Mouse (Mus musculus) stomach, postnatal 0 days (tissue): ENCODE measurements around the gene Kdelr1. TPM values are rescaled to one million over a fixed set of nuclear protein-coding genes. Genes with fewer than 3 reads are reported as not detected.

Experiments used
- ATAC-seq: fragments of 200-750 bp; cut with Nextera tagmentation; 2 replicates; pipeline ENCODE4 v1.8.0; 2017; ENCODE audit not compliant: low FRiP score, low TSS enrichment
- DNase-seq: peaks from one replicate; pipeline ENCODE4 v3.0.0-alpha.2; 2016; ENCODE audit warnings: low spot score
- H3K27ac ChIP-seq: fragments of 300-500 bp; sonication (generic); replicated peaks from 2 replicates; pipeline ENCODE4 v1.5.1; 2014; ENCODE audit warnings: mild to moderate bottlenecking, control low read depth
- H3K27me3 ChIP-seq: fragments of 300-500 bp; sonication (generic); 2 replicates; pipeline ENCODE4 v1.6.1; 2014; ENCODE audit warnings: low read length; ENCODE audit not compliant: control insufficient read depth, insufficient read depth
- H3K36me3 ChIP-seq: fragments of 300-500 bp; sonication (generic); 2 replicates; pipeline ENCODE4 v1.6.1; 2014; ENCODE audit warnings: low read length, mixed read lengths; ENCODE audit not compliant: control insufficient read depth, insufficient read depth
- H3K4me1 ChIP-seq: fragments of 300-500 bp; sonication (generic); replicated peaks from 2 replicates; pipeline ENCODE4 v1.6.1; 2014; ENCODE audit warnings: antibody characterized with exemption; ENCODE audit not compliant: control insufficient read depth, insufficient read depth
- H3K4me2 ChIP-seq: fragments of 300-500 bp; sonication (generic); replicated peaks from 2 replicates; pipeline ENCODE4 v1.6.1; 2014; ENCODE audit warnings: low read depth, mild to moderate bottlenecking, control low read depth, moderate library complexity
- H3K4me3 ChIP-seq: fragments of 300-500 bp; sonication (generic); 2 replicates; pipeline ENCODE4 v1.5.1; 2014; ENCODE audit warnings: low read depth, low read length, control low read depth
- H3K9ac ChIP-seq: fragments of 300-500 bp; sonication (generic); 2 replicates; pipeline ENCODE4 v1.6.1; 2014; ENCODE audit warnings: mild to moderate bottlenecking, low read length, control low read depth, mixed read lengths
- H3K9me3 ChIP-seq: fragments of 300-500 bp; sonication (generic); 2 replicates; pipeline ENCODE4 v1.6.1; 2016; ENCODE audit warnings: low read length; ENCODE audit not compliant: control insufficient read depth
- CTCF ChIP-seq: IDR thresholded peaks from 2 replicates; pipeline ENCODE4 v1.5.1; 2016; ENCODE audit warnings: antibody characterized with exemption, low read depth, mild to moderate bottlenecking, moderate library complexity
- EP300 ChIP-seq: optimal IDR thresholded peaks from 2 replicates; pipeline ENCODE3; 2016; ENCODE audit warnings: antibody characterized with exemption
- WGBS: fragments of 180-500 bp; shearing (Covaris S2); extraction: QIAGEN DNeasy Blood & Tissue Kit; methylation state at CpG from one replicate; pipeline ENCODE4 v1.1.7; 2014; 5-methylcytosine and 5-hydroxymethylcytosine counted together
- polyA plus RNA-seq: library from polyadenylated mRNA; unstranded; fragments of >200 nt; fragmentation: Nextera tagmentation; extraction: Ambion mirVana; gene quantifications from 2 replicates; pipeline ENCODE4 v1.2.1, GENCODE M21; 2015

Kdelr1 gene
- polyA plus RNA-seq, 1 experiment from 2014 or later: 49.8 TPM

DNA sequence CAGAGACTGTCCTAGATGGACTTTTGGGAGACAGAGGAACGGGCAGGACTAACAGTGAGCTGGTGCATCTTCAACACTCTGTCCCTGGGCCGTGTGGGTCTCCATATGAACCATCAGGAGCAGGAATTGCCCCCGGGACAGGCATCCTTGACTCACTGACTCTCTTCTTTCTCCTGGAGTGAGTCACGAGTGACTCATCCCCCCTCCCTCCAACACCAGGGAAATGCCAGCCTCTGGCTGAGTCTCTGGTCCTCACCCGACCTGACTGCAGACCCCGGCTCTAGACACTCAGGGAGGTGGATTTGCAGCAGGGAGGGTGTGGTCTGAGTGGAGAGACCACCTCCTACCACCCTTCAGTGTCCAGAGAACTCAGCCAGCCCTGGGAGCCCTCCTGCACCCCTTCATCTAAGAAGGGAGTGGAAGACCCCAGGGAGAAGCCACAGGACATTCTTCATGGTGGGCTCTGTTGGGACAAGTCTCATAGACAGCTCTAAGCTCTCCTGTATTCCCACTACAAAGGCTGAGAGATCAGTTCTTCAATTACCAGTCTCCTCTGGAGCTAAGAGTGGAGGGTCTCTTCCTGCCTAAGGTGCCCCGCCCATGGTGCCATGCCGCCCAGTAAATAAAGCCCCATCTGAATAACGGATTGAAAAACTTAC lies 48.1 kb downstream of the Kdelr1 start:
- 3% methylated on average over 9 of the region's 9 CpGs for WGBS

DNA sequence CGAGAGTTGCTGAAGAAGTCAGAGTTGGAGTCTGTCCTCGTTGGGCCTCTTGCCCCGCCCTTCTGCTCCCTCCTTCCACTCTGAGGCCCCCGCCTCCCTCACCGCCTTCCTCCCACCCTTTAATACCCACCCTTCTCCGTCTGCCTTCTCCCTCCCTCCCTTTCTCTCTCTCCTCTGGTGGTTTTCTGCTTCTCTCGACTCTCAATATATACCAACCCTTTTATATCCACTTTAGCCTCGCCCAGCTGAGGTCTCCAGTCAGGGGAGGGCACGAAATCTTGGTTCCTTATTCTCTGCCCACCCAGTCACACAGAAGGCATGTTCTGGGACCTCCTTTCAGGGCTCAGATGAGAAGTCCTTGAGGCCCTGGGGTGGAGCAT lies 48.7 kb downstream of the Kdelr1 start, which contains the start of gene Emp3:
Gene Emp3 (minus strand): TSS at position 163 of the 380 bp plus-strand sequence.
- H3K4me1 ChIP-seq: peaks cover 12% of the 10 kb centered on the region
- DNase-seq: peak; percentile 45
- 3% methylated on average over 9 of the region's 9 CpGs for WGBS

More for the DNA sequence above, 48.1 kb downstream of the Kdelr1 start:
- Histone ChIP-seq H3K4me3 (peak overlapping the region; percentile 46), H3K9ac (peak overlapping the region; percentile 54), H3K4me1 (peaks cover 12% of the 10 kb centered on the region), H3K27ac (peak overlapping the region; percentile 86), H3K36me3 (no peaks in the 10 kb centered on the region; the same call in 1 of the 2 replicates), H3K27me3 (no peaks in the 10 kb centered on the region), H3K9me3 (no peaks in the 10 kb centered on the region), H3K4me2 (peak overlapping the region; percentile 62)
- ATAC-seq (no peak), DNase-seq (peak; percentile 54)
- TF ChIP-seq CTCF (no peak), EP300 (no peak)

DNA sequence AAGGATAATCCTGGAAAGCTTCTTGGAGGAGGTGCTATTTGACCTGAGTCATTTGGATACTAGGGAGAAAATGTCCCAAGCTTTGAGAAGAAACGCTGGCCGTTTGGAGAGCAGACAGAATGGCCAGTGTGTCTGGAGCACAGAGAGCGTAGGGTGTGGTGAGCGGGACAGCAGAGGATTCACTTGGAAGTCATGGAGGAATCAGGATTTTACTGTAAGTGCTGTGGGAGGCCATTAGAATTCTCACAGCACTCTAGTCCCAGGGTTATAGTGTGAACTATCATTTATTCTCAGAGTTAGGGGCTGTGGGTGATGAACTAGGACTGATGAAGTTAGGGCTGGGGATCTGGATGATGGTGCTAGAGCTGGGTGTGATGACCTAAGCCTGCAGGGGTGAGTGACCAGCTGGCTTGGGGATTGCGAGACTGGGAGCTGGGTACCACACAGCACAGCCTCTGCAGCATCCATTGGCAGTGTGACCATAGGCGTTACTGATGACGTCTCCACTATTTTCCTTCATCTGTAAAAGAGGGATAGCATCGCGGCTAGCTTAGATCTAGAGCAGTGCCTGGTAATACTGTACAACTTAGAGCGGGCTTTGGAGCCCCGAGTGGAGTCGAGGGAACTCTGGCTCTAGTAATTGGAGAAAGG lies 49.5 kb downstream of the Kdelr1 start:
- peak overlapping the region; percentile 43 for H3K9ac ChIP-seq

More for the DNA sequence above, 48.7 kb downstream of the Kdelr1 start, which contains the start of gene Emp3:
- H3K9ac ChIP-seq: peak within 1 kb of the TSS; percentile 54
- H3K4me2 ChIP-seq: peak within 1 kb of the TSS; percentile 62
- H3K27ac ChIP-seq: peak within 1 kb of the TSS; percentile 95
- H3K9me3 ChIP-seq: no peaks in the 10 kb centered on the region
- ATAC-seq: no peak
- H3K27me3 ChIP-seq: no peaks in the 10 kb centered on the region
- H3K36me3 ChIP-seq: no peaks in the 10 kb centered on the region; the same call in 1 of the 2 replicates
- no peak for TF ChIP-seq CTCF
- TF ChIP-seq EP300: no peak
- H3K4me3 ChIP-seq: peak within 1 kb of the TSS; percentile 46

GRCm38 (mm10) chr7:45922928-45923761 lies 50.6 kb downstream of the Kdelr1 start:
- H3K27ac ChIP-seq: peak overlapping the region; percentile 95
- peak overlapping the region; percentile 51 for H3K4me3 ChIP-seq
- DNase-seq: peak; percentile 96
- WGBS: under 1% methylated on average over 37 of the region's 37 CpGs
- peak; percentile 93 for ATAC-seq
- H3K4me1 ChIP-seq: peaks cover 8% of the 10 kb centered on the region; the same call in 1 of the 2 replicates
- H3K36me3 ChIP-seq: no peaks in the 10 kb centered on the region
- no peaks in the 10 kb centered on the region for H3K27me3 ChIP-seq
- H3K9me3 ChIP-seq: no peaks in the 10 kb centered on the region
- TF ChIP-seq EP300 (no peak), CTCF (no peak)
- H3K4me2 ChIP-seq: peak overlapping the region; percentile 56
- peak overlapping the region; percentile 59 for H3K9ac ChIP-seq

More for the DNA sequence above, 49.5 kb downstream of the Kdelr1 start:
- TF ChIP-seq EP300 (no peak), CTCF (no peak)
- H3K4me3 ChIP-seq: no peak overlapping the region
- H3K4me1 ChIP-seq: peaks cover 12% of the 10 kb centered on the region
- H3K36me3 ChIP-seq: no peaks in the 10 kb centered on the region; the same call in 1 of the 2 replicates
- H3K9me3 ChIP-seq: no peaks in the 10 kb centered on the region
- peak overlapping the region; percentile 95 for H3K27ac ChIP-seq
- no peaks in the 10 kb centered on the region for H3K27me3 ChIP-seq
- H3K4me2 ChIP-seq: no peak overlapping the region
- ATAC-seq: no peak
- WGBS: 74% methylated on average over 12 of the region's 12 CpGs
- DNase-seq: no peak

GRCm38 (mm10) chr7:45923762-45924428 lies 51.3 kb downstream of the Kdelr1 start, which contains the start of gene Ccdc114:
TSS of gene Ccdc114 (plus strand) at chr7:45924072.
- H3K4me3 ChIP-seq: peak within 1 kb of the TSS; percentile 51
- H3K27me3 ChIP-seq: no peaks in the 10 kb centered on the region
- no peaks in the 10 kb centered on the region for H3K9me3 ChIP-seq
- peak within 1 kb of the TSS; percentile 59 for H3K9ac ChIP-seq
- TF ChIP-seq EP300: no peak
- TF ChIP-seq CTCF: no peak
- peak within 1 kb of the TSS; percentile 95 for H3K27ac ChIP-seq
- H3K4me1 ChIP-seq: peaks cover 8% of the 10 kb centered on the region; the same call in 1 of the 2 replicates
- H3K36me3 ChIP-seq: no peaks in the 10 kb centered on the region
- peak; percentile 78 for ATAC-seq
- 11% methylated on average over 24 of the region's 24 CpGs for WGBS
- H3K4me2 ChIP-seq: peak within 1 kb of the TSS; percentile 56
- DNase-seq: peak; percentile 80
